Mouse (Mus musculus) ES-E14 (cell line): ENCODE measurements at regions not wholly inside any gene's neighbourhood (a gene's known extent, or its start where the extent isn't known, plus 50 kb on each side); places are given as distances from the start of the nearest gene placed in this dataset.

Experiments
- DNase-seq: peaks from one replicate; pipeline ENCODE4 v3.0.0-alpha.2; 2013; ENCODE audit warnings: low read depth, low spot score
- H3K27ac ChIP-seq: 2 replicates; pipeline ENCODE4 v1.5.1; 2012; ENCODE audit warnings: low read depth, mild to moderate bottlenecking, low read length, moderate library complexity, mixed read lengths; ENCODE audit not compliant: poor library complexity, insufficient read depth, severe bottlenecking
- H3K36me3 ChIP-seq: 2 replicates; pipeline ENCODE4 v1.6.1; 2012; ENCODE audit warnings: mild to moderate bottlenecking, low read length, moderate library complexity, mixed read lengths; ENCODE audit not compliant: control insufficient read depth, poor library complexity, insufficient read depth, severe bottlenecking
- H3K4me1 ChIP-seq, 2 experiments: fragments of 150-350 bp in 1 of 2; sonication (generic) in 1 of 2; 2 replicates each; pipeline ENCODE4 v1.6.1; 2012; ENCODE audit warnings: low read length in 2 of 2, mild to moderate bottlenecking in 1 of 2, mixed read lengths in 1 of 2; ENCODE audit not compliant: control insufficient read depth in 2 of 2, insufficient read depth in 2 of 2, poor library complexity in 1 of 2
- H3K4me3 ChIP-seq, 2 experiments: fragments of 150-350 bp in 1 of 2; sonication (generic) in 1 of 2; 2 replicates each; pipeline ENCODE4 v1.5.1; 2012; ENCODE audit warnings: low read length in 2 of 2, low read depth in 1 of 2, mild to moderate bottlenecking in 1 of 2, mixed read lengths in 1 of 2; ENCODE audit not compliant: insufficient read depth in 1 of 2, poor library complexity in 1 of 2, severe bottlenecking in 1 of 2
- H3K9ac ChIP-seq: 2 replicates; pipeline ENCODE4 v1.6.1; 2012; ENCODE audit warnings: low read depth, mild to moderate bottlenecking, low read length, mixed read lengths; ENCODE audit not compliant: poor library complexity, insufficient read depth, severe bottlenecking
- H3K9me3 ChIP-seq: fragments of 150-350 bp; sonication (generic); 2 replicates; pipeline ENCODE4 v1.6.1; 2012; ENCODE audit warnings: low read depth, mild to moderate bottlenecking, low read length; ENCODE audit not compliant: control insufficient read depth, insufficient read depth
- CHD2 ChIP-seq: IDR thresholded peaks from 2 replicates; pipeline ENCODE4 v1.6.1; 2014; ENCODE audit warnings: mild to moderate bottlenecking, low read depth, low read length, inconsistent platforms
- HCFC1 ChIP-seq: IDR thresholded peaks from 2 replicates; pipeline ENCODE4 v1.6.1; 2012; ENCODE audit warnings: low read length, inconsistent platforms, borderline replicate concordance; ENCODE audit not compliant: insufficient read depth
- MAFK ChIP-seq: IDR thresholded peaks from 2 replicates; pipeline ENCODE4 v1.6.1; 2014; ENCODE audit warnings: mild to moderate bottlenecking, low read depth, low read length, inconsistent platforms; ENCODE audit not compliant: insufficient read depth
- ZC3H11A ChIP-seq: IDR thresholded peaks from 2 replicates; pipeline ENCODE4 v1.6.1; 2012; ENCODE audit warnings: low read depth, mild to moderate bottlenecking, inconsistent platforms, low read length, borderline replicate concordance
- ZNF384 ChIP-seq: IDR thresholded peaks from 2 replicates; pipeline ENCODE4 v1.6.1; 2012; ENCODE audit warnings: low read depth, low read length, inconsistent platforms
- in situ Hi-C, 2 experiments: fragments of 600-800 bp; cut with MboI; formaldehyde crosslinking; loops; one replicate each; pipeline ENCODE4 v1.15.1; 2025; ENCODE audit warnings: low sequenced_read_pairs in 2 of 2, inconsistent platforms in 1 of 2; ENCODE audit not compliant: unreplicated experiment in 2 of 2

DNA sequence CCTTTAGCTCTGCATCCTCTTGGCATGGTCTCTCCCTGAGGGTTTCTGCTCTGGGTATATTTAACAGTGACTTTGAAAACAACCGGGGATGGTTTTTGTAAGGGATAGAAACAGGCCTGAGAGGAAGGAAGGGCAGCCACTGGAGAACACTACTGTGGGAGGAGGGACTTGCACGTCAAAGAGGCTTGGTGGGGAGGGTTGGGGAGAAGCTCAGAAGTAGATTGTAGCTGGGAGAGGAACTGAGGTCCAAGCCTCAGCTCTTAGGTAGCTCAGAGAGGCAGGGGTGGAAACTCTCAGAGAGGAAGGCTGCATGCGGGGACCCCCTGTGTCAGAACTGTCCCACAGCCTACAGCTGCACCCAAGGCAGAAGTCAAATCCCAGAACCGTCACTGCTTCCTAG lies 163.3 kb upstream of the Lmo4 start:
- no peaks in the 10 kb centered on the region for H3K4me1 ChIP-seq
- in situ Hi-C loops: no loop called here

GRCm38 (mm10) chr3:144367766-144368116 lies 162.7 kb upstream of the Lmo4 start:
- in situ Hi-C loops: no loop called here
- H3K27ac ChIP-seq: no peak overlapping the region
- no peak overlapping the region for H3K9ac ChIP-seq
- H3K4me3 ChIP-seq: no peak overlapping the region
- TF ChIP-seq HCFC1 (no peak), CHD2 (no peak), ZNF384 (no peak), MAFK (no peak), ZC3H11A (no peak)
- H3K4me1 ChIP-seq: no peaks in the 10 kb centered on the region
- no peak for DNase-seq
- H3K36me3 ChIP-seq: no peaks in the 10 kb centered on the region
- no peaks in the 10 kb centered on the region for H3K9me3 ChIP-seq

More for the DNA sequence above, 163.3 kb upstream of the Lmo4 start:
- TF ChIP-seq MAFK (no peak), CHD2 (no peak), HCFC1 (no peak), ZC3H11A (no peak)
- no peak overlapping the region for H3K9ac ChIP-seq
- H3K4me3 ChIP-seq: no peak overlapping the region
- H3K27ac ChIP-seq: no peak overlapping the region
- DNase-seq: no peak
- H3K36me3 ChIP-seq: no peaks in the 10 kb centered on the region
- H3K9me3 ChIP-seq: no peaks in the 10 kb centered on the region

- in situ Hi-C loops: no loop called here
- H3K4me1 ChIP-seq: no peaks in the 10 kb centered on the region
- H3K36me3 ChIP-seq: no peaks in the 10 kb centered on the region
- H3K4me3 ChIP-seq: no peak overlapping the region
- H3K9ac ChIP-seq: no peak overlapping the region
- TF ChIP-seq CHD2: no peak
- TF ChIP-seq HCFC1: no peak
- TF ChIP-seq MAFK: no peak
- TF ChIP-seq ZC3H11A: no peak
- TF ChIP-seq ZNF384: no peak
- no peak overlapping the region for H3K27ac ChIP-seq
- no peaks in the 10 kb centered on the region for H3K9me3 ChIP-seq
- no peak for DNase-seq
Observed at GRCm38 (mm10) chr3:144366976-144367765, 162.2 kb upstream of the Lmo4 start.

GRCm38 (mm10) chr3:144365894-144366293 lies 160.9 kb upstream of the Lmo4 start:
- TF ChIP-seq MAFK (no peak), CHD2 (no peak), ZNF384 (no peak), ZC3H11A (no peak)
- no peak overlapping the region for H3K4me3 ChIP-seq
- H3K9me3 ChIP-seq: no peaks in the 10 kb centered on the region
- in situ Hi-C loops: no loop called here
- H3K27ac ChIP-seq: no peak overlapping the region
- no peaks in the 10 kb centered on the region for H3K4me1 ChIP-seq
- no peaks in the 10 kb centered on the region for H3K36me3 ChIP-seq
- no peak overlapping the region for H3K9ac ChIP-seq
- no peak for DNase-seq

GRCm38 (mm10) chr3:144362472-144362871 lies 157.5 kb upstream of the Lmo4 start:
- no peaks in the 10 kb centered on the region for H3K9me3 ChIP-seq
- TF ChIP-seq ZNF384 (no peak), MAFK (no peak), CHD2 (no peak), ZC3H11A (0 out of 2 replicates have a peak, but pooled peaks have one; percentile 28)
- H3K4me1 ChIP-seq: no peaks in the 10 kb centered on the region
- no peak overlapping the region for H3K4me3 ChIP-seq
- no peak overlapping the region for H3K9ac ChIP-seq
- DNase-seq: peak; percentile 28
- in situ Hi-C loops: no loop called here
- H3K27ac ChIP-seq: no peak overlapping the region
- no peaks in the 10 kb centered on the region for H3K36me3 ChIP-seq
